Mouse (Mus musculus): Measurements from ENCODE around the gene Btnl1. TPM values are rescaled to one million over a fixed set of nuclear protein-coding genes. Genes with fewer than 3 reads are reported as not detected.

Btnl1 gene
- total and polyA plus RNA-seq, 3 experiments: not detected

GRCm38 (mm10) chr17:34392321-34392720 is 15.4 kb downstream of the Btnl1 start (continued):
- TF ChIP-seq ZMIZ1 (IDR thresholded peaks at IDR 0.05; ENCODE audit: low read depth, low read length) (no peak), ELF1 (IDR thresholded peaks at IDR 0.05; ENCODE audit: low read depth, low read length) (peak; percentile 46), KAT2A (IDR thresholded peaks at IDR 0.05; ENCODE audit: insufficient replicate concordance, low read length) (no peak), GABPA (IDR thresholded peaks at IDR 0.05; ENCODE audit: insufficient replicate concordance, low read depth, low read length) (no peak), JUN (IDR thresholded peaks at IDR 0.05; ENCODE audit: insufficient read depth, low read depth, low read length) (no peak), TCF12 (IDR thresholded peaks at IDR 0.05; ENCODE audit: low read depth, low read length) (no peak), SMC3 (IDR thresholded peaks at IDR 0.05; ENCODE audit: low read depth, low read length) (no peak), JUND (conservative IDR thresholded peaks at IDR 0.05; ENCODE audit: low read depth, low read length) (no peak), ZNF384 (IDR thresholded peaks at IDR 0.05; ENCODE audit: low read depth, low read length) (peak; percentile 31; the same call in 1 of the 2 replicates)

GRCm38 (mm10) chr17:34397357-34397756 is 20.4 kb downstream of the Btnl1 start:
- Histone ChIP-seq H3K27me3 (replicated peaks) (no peaks in the 10 kb centered on the region), H3K4me2 (ENCODE audit: insufficient read depth, low read depth, poor library complexity, severe bottlenecking) (no peak overlapping the region), H3K27ac (ENCODE audit: insufficient read depth, low read depth) (no peak overlapping the region), H3K4me1 (ENCODE audit: control insufficient read depth in 1 of 2, insufficient read depth in 2 of 2) (peaks cover 0 to 17% of the 10 kb centered on the region in 2 experiments; a peak in 2 of 4 replicates), H3K9ac (ENCODE audit: insufficient read depth, low read depth) (no peak overlapping the region), H3K9me3 (replicated peaks; ENCODE audit: low read length) (peaks cover under 1% of the 10 kb centered on the region), H3K4me3 (replicated peaks in 1 of 3; ENCODE audit: low read depth in 2 of 3, low read length in 2 of 3, poor library complexity in 1 of 3) (no peak overlapping the region), H3K36me3 (replicated peaks in 1 of 2; ENCODE audit: control insufficient read depth in 1 of 2, insufficient read depth in 1 of 2, low read length in 1 of 2) (no peaks in the 10 kb centered on the region), H3K79me2 (replicated peaks; ENCODE audit: control insufficient read depth, extremely low read depth, insufficient read depth, poor library complexity, severe bottlenecking) (no peaks in the 10 kb centered on the region)
- dilution Hi-C loops (cut with MboI; ENCODE audit: extremely low pct_ligation_motif_present, extremely low pct_unique_long_range_greater_than_20kb, low sequenced_read_pairs): no loop called here
- peak; percentile 68 for DNase-seq (ENCODE audit: extremely low read depth)
- TF ChIP-seq RAD21 (IDR thresholded peaks at IDR 0.05; ENCODE audit: low read depth, low read length): peak; percentile 28
- TF ChIP-seq SMC3 (IDR thresholded peaks at IDR 0.05; ENCODE audit: low read depth, low read length): peak; percentile 53
- peak; percentile 35 to 64; a peak in 3 of 4 replicates for TF ChIP-seq CTCF (conservative IDR thresholded peaks at IDR 0.05 in 1 of 2, IDR thresholded peaks at IDR 0.05 in 1 of 2; ENCODE audit: low read depth in 2 of 2, low read length in 2 of 2)
- TF ChIP-seq MAX (IDR thresholded peaks at IDR 0.05; ENCODE audit: low read length): 0 out of 2 replicates have a peak, but pooled peaks have one; percentile 41
- no peak for TF ChIP-seq NELFE (IDR thresholded peaks at IDR 0.05; ENCODE audit: low read depth, low read length)
- 0 out of 2 replicates have a peak, but pooled peaks have one; percentile 15 for TF ChIP-seq MXI1 (IDR thresholded peaks at IDR 0.05; ENCODE audit: low read depth, low read length)
- TF ChIP-seq HCFC1 (IDR thresholded peaks at IDR 0.05; ENCODE audit: low read depth, low read length): no peak
- in situ Hi-C loops (cut with MboI; ENCODE audit: low pct_ligation_motif_present, low pct_unique_long_range_greater_than_20kb, low sequenced_read_pairs): no loop called here

GRCm38 (mm10) chr17:34398058-34398710 is 21.3 kb downstream of the Btnl1 start:
- Histone ChIP-seq H3K4me1 (ENCODE audit: control insufficient read depth in 1 of 2, insufficient read depth in 2 of 2) (peaks cover 0 to 17% of the 10 kb centered on the region in 2 experiments; a peak in 2 of 4 replicates), H3K4me3 (replicated peaks in 1 of 3; ENCODE audit: low read depth in 2 of 3, low read length in 2 of 3, poor library complexity in 1 of 3) (peak overlapping the region; percentile 40 to 62 (median 62)), H3K79me2 (replicated peaks; ENCODE audit: control insufficient read depth, extremely low read depth, insufficient read depth, poor library complexity, severe bottlenecking) (no peaks in the 10 kb centered on the region), H3K4me2 (ENCODE audit: insufficient read depth, low read depth, poor library complexity, severe bottlenecking) (0 out of 2 replicates have a peak overlapping the region, but pooled peaks have one; percentile 40), H3K9me3 (replicated peaks; ENCODE audit: low read length) (peaks cover 3% of the 10 kb centered on the region), H3K36me3 (replicated peaks in 1 of 2; ENCODE audit: control insufficient read depth in 1 of 2, insufficient read depth in 1 of 2, low read length in 1 of 2) (no peaks in the 10 kb centered on the region), H3K27ac (ENCODE audit: insufficient read depth, low read depth) (0 out of 2 replicates have a peak overlapping the region, but pooled peaks have one; percentile 39), H3K9ac (ENCODE audit: insufficient read depth, low read depth) (no peak overlapping the region), H3K27me3 (replicated peaks) (no peaks in the 10 kb centered on the region)
- dilution Hi-C loops (cut with MboI; ENCODE audit: extremely low pct_ligation_motif_present, extremely low pct_unique_long_range_greater_than_20kb, low sequenced_read_pairs): no loop called here
- in situ Hi-C loops (cut with MboI; ENCODE audit: low pct_ligation_motif_present, low pct_unique_long_range_greater_than_20kb, low sequenced_read_pairs): no loop called here
- peak; percentile 94 for DNase-seq (ENCODE audit: extremely low read depth)
- TF ChIP-seq CHD2 (IDR thresholded peaks at IDR 0.05; ENCODE audit: low read length) (peak; percentile 95), ZKSCAN1 (IDR thresholded peaks at IDR 0.05; ENCODE audit: borderline replicate concordance, low read depth, low read length) (no peak), MAFK (IDR thresholded peaks at IDR 0.05; ENCODE audit: insufficient replicate concordance, low read length) (no peak), TBP (conservative IDR thresholded peaks at IDR 0.05; ENCODE audit: low read depth, low read length) (0 out of 2 replicates have a peak, but pooled peaks have one; percentile 63), TCF12 (IDR thresholded peaks at IDR 0.05; ENCODE audit: low read depth, low read length) (0 out of 2 replicates have a peak, but pooled peaks have one; percentile 17), MAX (IDR thresholded peaks at IDR 0.05; ENCODE audit: low read length) (no peak), UBTF (IDR thresholded peaks at IDR 0.05; ENCODE audit: low read depth, low read length) (no peak), PAX5 (IDR thresholded peaks at IDR 0.05; ENCODE audit: low read length) (no peak)
